Mouse (Mus musculus): Measurements from ENCODE around the gene Chchd3. TPM values are rescaled to one million over a fixed set of nuclear protein-coding genes. Genes with fewer than 3 reads are reported as not detected.

Gene Chchd3
- polyA plus RNA-seq, 1 experiment from 2014 or later: 111 TPM

GRCm38 (mm10) chr6:32783102-32783501, 277.0 kb downstream of the Chchd3 start:
- Histone ChIP-seq H3K4me1 (replicated peaks; ENCODE audit: control insufficient read depth, insufficient read depth, low read length) (0 out of 2 replicates have a peak, but pooled peaks cover 4% of the 10 kb centered on the region), H3K4me3 (replicated peaks; ENCODE audit: low read length) (no peak overlapping the region), H3K4me2 (replicated peaks) (no peak overlapping the region), H3K36me3 (replicated peaks; ENCODE audit: control insufficient read depth, insufficient read depth) (no peaks in the 10 kb centered on the region), H3K9ac (no peak overlapping the region), H3K27ac (no peak overlapping the region), H3K9me3 (ENCODE audit: control insufficient read depth, low read length) (no peaks in the 10 kb centered on the region), H3K27me3 (ENCODE audit: control insufficient read depth, insufficient read depth, low read length) (no peaks in the 10 kb centered on the region)
- ATAC-seq (ENCODE audit: low FRiP score) (no peak), DNase-seq (ENCODE audit: low spot score) (no peak)
- 92% methylated on average over 4 of the region's 4 CpGs for WGBS

DNA sequence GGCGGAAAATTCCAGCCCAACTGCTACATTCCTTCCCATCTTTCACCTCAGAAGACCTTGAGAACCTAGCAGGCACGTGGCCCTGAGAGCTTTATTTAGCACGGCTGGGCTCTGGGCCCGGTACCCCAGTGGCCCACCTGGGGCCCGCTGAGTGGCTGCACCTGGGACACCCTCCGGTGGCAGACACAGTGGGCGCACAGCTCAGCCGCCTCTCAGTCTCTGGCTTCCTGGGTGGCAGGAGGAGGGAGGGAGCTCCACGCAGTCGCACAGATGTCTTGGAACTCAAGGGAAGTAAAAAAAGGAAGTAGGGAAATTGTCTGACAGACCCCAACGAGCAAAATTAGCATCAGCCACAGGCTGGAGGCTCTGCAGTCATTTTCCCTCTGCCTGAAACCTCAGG, 279.5 kb downstream of the Chchd3 start:
- Histone ChIP-seq H3K9me3 (ENCODE audit: control insufficient read depth, low read length) (no peaks in the 10 kb centered on the region), H3K4me1 (replicated peaks; ENCODE audit: control insufficient read depth, insufficient read depth, low read length) (0 out of 2 replicates have a peak, but pooled peaks cover 4% of the 10 kb centered on the region), H3K27ac (no peak overlapping the region), H3K4me2 (replicated peaks) (peak overlapping the region; percentile 27; the same call in 1 of the 2 replicates), H3K27me3 (ENCODE audit: control insufficient read depth, insufficient read depth, low read length) (no peaks in the 10 kb centered on the region), H3K36me3 (replicated peaks; ENCODE audit: control insufficient read depth, insufficient read depth) (no peaks in the 10 kb centered on the region), H3K9ac (no peak overlapping the region), H3K4me3 (replicated peaks; ENCODE audit: low read length) (no peak overlapping the region)
- DNase-seq (ENCODE audit: low spot score) (no peak), ATAC-seq (ENCODE audit: low FRiP score) (no peak)
- WGBS: 26% methylated on average over 11 of the region's 11 CpGs

- H3K27me3 ChIP-seq (ENCODE audit: control insufficient read depth, insufficient read depth, low read length): no peaks in the 10 kb centered on the region
- H3K4me3 ChIP-seq (replicated peaks; ENCODE audit: low read length): no peak overlapping the region
- no peak overlapping the region for H3K9ac ChIP-seq
- H3K4me2 ChIP-seq (replicated peaks): no peak overlapping the region
- ATAC-seq (ENCODE audit: low FRiP score) (no peak), DNase-seq (ENCODE audit: low spot score) (no peak)
- WGBS: 65% methylated on average over 11 of the region's 11 CpGs
- 0 out of 2 replicates have a peak, but pooled peaks cover 4% of the 10 kb centered on the region for H3K4me1 ChIP-seq (replicated peaks; ENCODE audit: control insufficient read depth, insufficient read depth, low read length)
- no peak overlapping the region for H3K27ac ChIP-seq
- H3K9me3 ChIP-seq (ENCODE audit: control insufficient read depth, low read length): no peaks in the 10 kb centered on the region
- H3K36me3 ChIP-seq (replicated peaks; ENCODE audit: control insufficient read depth, insufficient read depth): no peaks in the 10 kb centered on the region
Measured at GRCm38 (mm10) chr6:32776384-32776783, 283.7 kb downstream of the Chchd3 start.

GRCm38 (mm10) chr6:32754524-32754923, 305.5 kb downstream of the Chchd3 start:
- DNase-seq (ENCODE audit: low spot score): no peak
- H3K4me1 ChIP-seq (replicated peaks; ENCODE audit: control insufficient read depth, insufficient read depth, low read length): no peaks in the 10 kb centered on the region
- H3K9ac ChIP-seq: no peak overlapping the region
- H3K27ac ChIP-seq: no peak overlapping the region
- no peaks in the 10 kb centered on the region for H3K27me3 ChIP-seq (ENCODE audit: control insufficient read depth, insufficient read depth, low read length)
- WGBS: 87% methylated on average over 10 of the region's 10 CpGs
- ATAC-seq (ENCODE audit: low FRiP score): no peak
- H3K4me3 ChIP-seq (replicated peaks; ENCODE audit: low read length): no peak overlapping the region
- no peaks in the 10 kb centered on the region for H3K36me3 ChIP-seq (replicated peaks; ENCODE audit: control insufficient read depth, insufficient read depth)
- no peak overlapping the region for H3K4me2 ChIP-seq (replicated peaks)
- no peaks in the 10 kb centered on the region for H3K9me3 ChIP-seq (ENCODE audit: control insufficient read depth, low read length)

DNA sequence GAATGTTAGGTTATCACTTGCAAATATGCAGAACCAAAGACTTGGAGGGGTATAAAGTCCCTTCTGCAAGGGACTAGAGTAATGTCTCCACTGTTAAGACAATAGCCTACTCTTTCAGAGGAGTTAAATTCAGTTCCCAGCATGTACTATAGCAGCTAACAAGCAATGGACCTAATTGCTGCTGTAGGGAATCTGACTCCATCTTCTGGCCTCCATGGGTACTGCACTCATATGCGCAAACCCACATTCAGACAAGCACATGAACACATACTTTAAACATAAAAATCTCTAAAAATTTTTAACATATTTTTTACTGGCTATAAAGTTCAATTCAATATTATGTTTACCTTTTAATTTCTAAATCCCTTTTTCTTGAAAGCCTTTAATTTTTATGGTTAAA, 310.2 kb downstream of the Chchd3 start:
- DNase-seq (ENCODE audit: low spot score) (no peak), ATAC-seq (ENCODE audit: low FRiP score) (no peak)
- Histone ChIP-seq H3K9me3 (ENCODE audit: control insufficient read depth, low read length) (no peaks in the 10 kb centered on the region), H3K4me1 (replicated peaks; ENCODE audit: control insufficient read depth, insufficient read depth, low read length) (no peaks in the 10 kb centered on the region), H3K27ac (no peak overlapping the region), H3K4me3 (replicated peaks; ENCODE audit: low read length) (no peak overlapping the region), H3K36me3 (replicated peaks; ENCODE audit: control insufficient read depth, insufficient read depth) (no peaks in the 10 kb centered on the region), H3K9ac (no peak overlapping the region), H3K27me3 (ENCODE audit: control insufficient read depth, insufficient read depth, low read length) (no peaks in the 10 kb centered on the region), H3K4me2 (replicated peaks) (no peak overlapping the region)
- WGBS: 94% methylated on average over 1 of the region's 1 CpGs

- no peaks in the 10 kb centered on the region for H3K4me1 ChIP-seq (replicated peaks; ENCODE audit: control insufficient read depth, insufficient read depth, low read length)
- WGBS: 62% methylated on average over 6 of the region's 6 CpGs
- H3K9me3 ChIP-seq (ENCODE audit: control insufficient read depth, low read length): no peaks in the 10 kb centered on the region
- H3K36me3 ChIP-seq (replicated peaks; ENCODE audit: control insufficient read depth, insufficient read depth): no peaks in the 10 kb centered on the region
- H3K27me3 ChIP-seq (ENCODE audit: control insufficient read depth, insufficient read depth, low read length): no peaks in the 10 kb centered on the region
- no peak for DNase-seq (ENCODE audit: low spot score)
- H3K4me2 ChIP-seq (replicated peaks): no peak overlapping the region
- ATAC-seq (ENCODE audit: low FRiP score): no peak
- no peak overlapping the region for H3K4me3 ChIP-seq (replicated peaks; ENCODE audit: low read length)
- H3K9ac ChIP-seq: no peak overlapping the region
- H3K27ac ChIP-seq: no peak overlapping the region
Measured at GRCm38 (mm10) chr6:32748777-32749176, 311.3 kb downstream of the Chchd3 start.

DNA sequence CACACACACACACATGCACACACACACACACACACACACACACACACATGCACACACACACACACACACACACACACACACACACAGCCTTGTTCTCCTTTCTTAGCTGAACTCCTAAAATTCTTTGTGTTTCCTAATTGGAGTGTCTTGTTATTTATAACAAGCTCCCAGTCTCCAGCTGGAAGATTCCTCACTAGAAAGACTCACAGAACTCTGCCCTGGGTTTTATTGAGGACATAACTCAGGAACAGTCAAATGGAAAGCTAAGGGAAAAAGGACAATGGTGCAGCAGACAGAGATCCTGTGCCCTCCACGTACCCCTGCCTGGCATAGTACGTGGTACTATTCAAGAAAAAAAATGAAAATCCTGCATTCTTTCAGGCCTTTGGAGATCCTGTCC, 312.7 kb downstream of the Chchd3 start:
- DNase-seq (ENCODE audit: low spot score) (no peak), ATAC-seq (ENCODE audit: low FRiP score) (no peak)
- no peak overlapping the region for H3K27ac ChIP-seq
- H3K4me2 ChIP-seq (replicated peaks): no peak overlapping the region
- H3K27me3 ChIP-seq (ENCODE audit: control insufficient read depth, insufficient read depth, low read length): no peaks in the 10 kb centered on the region
- WGBS: 65% methylated on average over 2 of the region's 2 CpGs
- no peak overlapping the region for H3K4me3 ChIP-seq (replicated peaks; ENCODE audit: low read length)
- no peaks in the 10 kb centered on the region for H3K9me3 ChIP-seq (ENCODE audit: control insufficient read depth, low read length)
- H3K9ac ChIP-seq: no peak overlapping the region
- H3K36me3 ChIP-seq (replicated peaks; ENCODE audit: control insufficient read depth, insufficient read depth): no peaks in the 10 kb centered on the region
- H3K4me1 ChIP-seq (replicated peaks; ENCODE audit: control insufficient read depth, insufficient read depth, low read length): no peaks in the 10 kb centered on the region

Other genes starting within 250 kb of the Chchd3 start
- gene Exoc4, start 188.8 kb upstream of the Chchd3 start, polyA plus RNA-seq (2014; fragmentation: Nextera tagmentation; extraction: Ambion mirVana): 30.1 and 34.7 TPM in 2 replicates